Mouse (Mus musculus): Measurements from ENCODE around the gene Zfp683.

Zfp683 gene

DNA sequence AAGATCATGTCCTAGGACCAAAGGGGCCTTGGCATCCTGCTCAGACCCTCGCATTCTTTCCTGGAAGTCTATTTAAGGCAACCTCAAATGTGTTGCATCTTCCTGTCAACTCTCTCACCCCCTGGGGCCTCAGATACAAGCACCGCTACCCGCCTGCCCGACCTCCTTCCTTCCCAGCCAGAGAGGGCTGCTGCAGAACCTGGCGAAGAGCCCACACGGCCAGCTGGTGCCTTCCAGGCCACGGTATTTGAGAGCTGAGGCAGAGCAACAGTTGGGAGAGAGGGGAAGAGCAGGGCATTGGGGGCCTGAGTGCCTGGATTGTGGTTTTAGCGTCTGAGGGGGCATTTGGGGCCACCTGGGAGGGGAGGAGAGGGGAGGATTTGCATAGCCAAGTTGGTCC, 1.1 kb upstream of the Zfp683 start:
- DNase-seq (ENCODE audit: low spot score): peak; percentile 24

DNA sequence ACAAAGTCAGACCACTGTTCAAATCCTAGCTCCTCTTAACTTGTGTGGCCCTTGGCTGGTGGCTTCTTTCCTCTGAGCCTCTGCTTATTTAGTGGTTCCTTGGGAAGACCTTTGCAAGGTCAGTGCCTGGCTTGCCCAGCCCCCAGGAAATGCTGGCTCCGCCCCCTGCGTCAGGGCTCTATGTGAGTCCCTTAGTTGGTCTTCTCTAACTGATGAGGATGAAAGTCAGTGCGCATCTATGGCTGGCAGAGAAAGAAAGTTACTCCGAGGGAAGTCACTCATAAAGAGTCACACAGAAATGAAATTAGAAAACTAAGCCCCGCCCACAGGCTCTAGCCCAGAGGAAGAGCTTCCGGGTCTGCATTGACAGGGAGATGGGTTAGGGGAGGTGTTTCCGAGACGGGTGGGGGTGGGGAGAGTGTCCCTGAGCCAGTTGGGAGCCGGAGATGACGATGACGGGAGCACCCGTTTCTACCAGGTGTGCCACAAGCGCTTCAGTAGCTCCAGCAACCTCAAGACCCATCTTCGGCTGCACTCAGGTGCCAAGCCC, 4.6 kb downstream of the Zfp683 start:
- DNase-seq (ENCODE audit: low spot score): no peak

DNA sequence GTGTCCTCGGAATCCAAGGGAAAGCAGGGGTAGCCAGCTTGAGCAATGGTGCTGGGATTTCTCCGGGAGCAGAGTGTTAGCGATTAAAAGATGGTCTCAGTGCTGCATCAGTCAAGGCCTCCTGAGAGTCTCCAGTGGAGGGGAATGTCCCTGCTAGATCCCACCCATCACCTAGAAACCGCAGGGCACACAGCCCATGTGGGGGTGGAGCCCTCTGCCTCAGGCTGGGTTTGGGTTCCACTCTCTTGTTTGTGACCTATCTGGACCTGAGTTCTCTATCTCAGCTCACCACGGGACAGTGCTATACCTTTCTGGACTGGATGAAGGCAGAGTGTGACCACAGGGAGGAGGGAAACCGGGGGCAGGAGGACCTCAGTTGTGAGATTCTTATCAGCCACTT, 5.3 kb downstream of the Zfp683 start:
- no peak for DNase-seq (ENCODE audit: low spot score)

DNA sequence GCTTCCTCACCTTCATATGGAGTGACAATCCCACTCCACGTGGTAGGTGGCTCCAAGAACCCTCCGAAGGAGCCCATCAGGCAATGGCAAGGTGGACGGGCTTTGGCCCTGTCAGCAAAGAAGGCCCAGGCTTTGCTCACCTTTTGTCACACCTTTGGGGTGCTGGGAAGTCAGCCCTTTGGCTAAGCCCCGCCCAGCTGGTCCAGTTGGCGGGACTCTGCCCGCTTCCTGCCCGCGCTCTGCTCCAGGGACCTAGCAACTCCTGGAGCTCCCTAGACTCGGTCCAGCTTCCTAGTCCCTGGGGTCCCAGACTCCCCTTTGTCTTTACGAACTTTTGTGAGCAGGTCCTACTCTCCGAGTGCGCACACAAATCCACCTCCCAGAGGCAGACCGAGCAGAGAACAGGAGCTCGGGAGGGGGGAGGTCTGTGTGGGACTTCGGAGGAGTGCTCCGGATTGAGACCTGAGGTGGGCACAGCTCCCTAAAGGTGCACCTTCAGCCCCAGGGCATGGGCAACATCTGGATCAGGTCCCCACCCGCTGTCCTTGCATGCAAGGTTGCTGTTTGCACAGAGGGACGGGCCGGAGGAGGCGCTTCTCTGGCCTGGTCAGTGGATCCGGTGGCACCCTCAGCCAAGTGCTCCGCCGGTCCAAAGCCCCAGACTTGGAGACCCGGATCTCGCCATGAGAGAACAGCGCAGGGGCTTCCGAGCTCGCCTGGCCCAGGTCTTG, 6.7 kb downstream of the Zfp683 start, which contains the start of gene Crybg2:
TSS of gene Crybg2 (plus strand) at position 681 of the 731 bp plus-strand sequence.
- no peak for DNase-seq (ENCODE audit: low spot score)

DNA sequence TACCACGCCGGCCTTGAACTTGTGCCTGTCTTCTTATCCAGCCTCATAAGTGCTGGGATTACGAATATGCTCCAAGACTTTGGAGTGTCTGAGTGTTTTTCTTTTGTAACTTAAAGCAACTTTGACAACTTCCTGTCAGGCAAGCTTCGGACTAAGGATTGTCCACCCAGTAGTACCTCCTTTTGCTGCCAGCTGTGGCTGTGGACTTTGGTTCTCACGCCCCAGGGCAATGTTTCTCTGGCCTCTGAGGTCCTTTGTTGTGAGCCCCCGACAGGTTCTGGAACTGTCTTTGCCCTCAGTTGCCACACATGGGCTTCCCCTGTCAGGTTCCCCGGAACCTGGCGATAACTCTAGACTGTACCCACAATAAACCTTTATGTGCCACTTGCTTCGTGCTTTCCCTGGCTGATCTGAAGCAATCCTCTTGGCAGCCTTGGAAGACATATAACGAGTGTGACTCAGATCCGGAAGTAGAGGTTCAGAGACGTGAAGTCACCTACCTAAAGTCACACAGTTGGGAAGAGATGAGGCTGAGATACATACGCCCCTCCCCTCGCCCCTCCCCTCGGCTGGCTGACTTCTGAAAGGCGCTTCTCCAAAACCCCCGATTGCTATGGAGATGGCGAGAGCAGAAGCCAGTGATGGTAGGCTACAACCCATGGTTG, 7.7 kb downstream of the Zfp683 start:
- DNase-seq (ENCODE audit: low spot score): no peak

DNA sequence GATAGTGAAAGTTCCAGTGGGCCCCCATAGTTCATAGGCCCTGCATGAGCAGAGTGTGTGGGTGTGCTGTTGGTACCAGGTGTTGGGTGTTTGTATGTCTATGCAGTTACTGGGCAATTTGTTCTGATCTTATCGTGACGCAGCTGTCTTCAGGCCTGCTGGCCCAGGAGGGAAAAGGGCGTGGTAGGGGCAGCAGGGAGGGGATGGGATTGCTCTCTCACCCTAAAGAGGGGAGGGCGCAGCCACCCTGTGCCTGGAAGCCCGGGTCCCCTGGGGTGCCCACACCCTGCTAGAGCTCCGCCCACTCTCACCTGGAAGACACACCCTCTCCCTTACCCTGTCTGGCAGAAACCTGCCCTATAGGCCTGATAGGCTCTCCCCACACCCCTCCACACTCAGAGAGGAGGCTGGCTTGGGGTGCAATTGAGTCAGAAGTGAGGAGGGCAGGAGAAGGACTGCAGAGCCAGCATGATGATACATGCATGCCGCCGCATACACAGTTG, 8.4 kb downstream of the Zfp683 start:
- no peak for DNase-seq (ENCODE audit: low spot score)

DNA sequence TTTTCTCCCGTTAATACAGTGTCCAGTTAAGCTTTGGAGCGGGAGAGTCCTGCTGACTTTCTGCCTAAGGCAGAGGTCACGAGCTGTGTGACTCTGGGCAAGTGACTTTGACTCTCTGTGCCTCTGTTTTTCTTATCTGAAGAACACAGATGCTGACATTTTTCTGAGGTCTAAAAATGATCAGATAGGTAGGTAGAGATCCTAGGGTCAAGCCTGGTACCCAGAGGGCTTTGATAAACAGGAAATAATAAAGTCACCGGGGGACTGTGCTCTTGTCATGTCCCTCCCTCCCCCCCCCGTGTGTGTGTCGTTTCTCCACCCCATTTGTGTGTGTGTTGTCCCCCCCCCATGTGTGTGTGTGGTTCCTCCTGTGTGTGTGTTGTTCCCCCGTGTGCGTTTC, 8.9 kb downstream of the Zfp683 start:
- no peak for DNase-seq (ENCODE audit: low spot score)

DNA sequence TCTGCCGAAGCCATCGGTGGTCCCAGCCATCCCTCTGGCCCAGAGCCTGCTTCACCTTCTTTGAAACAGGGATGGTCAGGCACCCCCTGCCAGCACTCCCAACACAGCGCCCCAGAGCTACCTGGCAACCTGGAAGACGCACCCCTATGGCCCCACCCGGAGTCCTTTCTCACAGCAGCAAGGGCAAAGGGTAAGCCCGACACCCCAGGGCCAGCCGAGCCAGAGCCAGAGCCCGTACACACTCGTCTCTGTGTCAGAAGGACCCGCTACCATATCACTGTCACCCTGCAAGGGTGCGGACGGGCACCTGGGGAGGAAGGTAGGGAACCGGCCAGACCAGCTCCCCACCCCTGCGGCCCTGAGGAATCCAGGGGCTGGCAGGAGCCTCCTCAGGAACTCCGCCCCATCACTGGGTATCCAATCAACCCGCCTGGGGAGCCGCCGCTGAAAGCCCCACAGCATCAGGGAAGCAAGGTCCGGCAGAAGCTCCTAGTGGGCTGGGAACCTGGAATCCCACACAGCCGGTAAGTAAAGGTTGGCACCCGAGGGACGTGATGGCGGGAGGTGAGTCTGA, 11.9 kb downstream of the Zfp683 start:
- no peak for DNase-seq (ENCODE audit: low spot score)

DNA sequence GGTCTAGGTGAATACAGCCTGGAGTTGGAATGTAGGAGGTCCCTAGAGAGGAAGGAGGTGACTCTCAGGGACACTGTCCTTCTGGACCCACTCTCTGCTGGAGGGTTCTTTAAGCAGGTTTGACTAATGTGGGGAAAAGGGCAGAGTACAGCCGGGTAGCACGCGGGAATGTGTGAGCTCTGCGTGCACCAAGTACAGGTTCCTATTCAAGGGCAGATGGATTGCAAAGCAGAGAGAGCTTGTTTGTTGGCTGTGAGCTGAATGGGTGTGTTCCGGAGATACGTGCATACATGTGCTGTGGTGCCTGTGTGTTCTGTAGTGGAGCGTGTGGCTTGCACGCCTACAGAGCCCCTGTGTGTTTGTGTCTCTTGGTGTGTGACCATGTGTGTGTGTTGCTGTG, 13.7 kb downstream of the Zfp683 start:
- no peak for DNase-seq (ENCODE audit: low spot score)

DNA sequence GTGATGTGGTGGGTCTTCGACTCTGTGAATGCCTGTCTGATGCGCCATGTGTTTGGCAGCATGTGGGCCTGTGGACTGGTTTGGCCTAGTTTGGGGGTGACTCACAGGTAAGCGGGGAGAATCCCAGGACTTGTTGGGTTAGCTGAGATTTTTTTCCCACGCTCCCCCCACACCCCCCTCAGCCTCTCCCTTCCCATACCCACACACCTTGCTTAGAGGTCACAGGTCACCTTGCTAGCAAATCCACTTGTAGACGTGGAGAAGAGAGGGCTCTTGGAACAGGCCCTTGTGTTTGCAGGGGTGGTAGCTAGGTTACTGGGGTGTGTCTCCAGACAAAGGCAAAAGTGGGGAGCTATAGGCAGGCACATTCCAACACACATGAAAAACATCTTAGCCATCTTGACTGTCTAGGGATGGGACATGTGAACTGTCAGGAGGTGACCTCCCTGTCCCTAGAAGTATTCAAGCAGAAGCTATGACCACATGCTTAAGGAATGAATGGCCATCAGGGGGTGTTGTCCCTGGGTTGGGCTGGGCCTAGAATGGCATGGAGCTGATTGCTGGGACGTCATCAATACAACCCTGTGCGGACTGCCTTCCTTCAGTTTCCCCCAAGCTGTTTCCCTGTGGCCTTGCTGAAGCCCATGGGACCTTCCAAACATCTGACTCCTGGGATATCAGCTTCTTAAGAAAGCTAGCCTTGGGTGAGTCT, 14.4 kb downstream of the Zfp683 start:
- no peak for DNase-seq (ENCODE audit: low spot score)

DNA sequence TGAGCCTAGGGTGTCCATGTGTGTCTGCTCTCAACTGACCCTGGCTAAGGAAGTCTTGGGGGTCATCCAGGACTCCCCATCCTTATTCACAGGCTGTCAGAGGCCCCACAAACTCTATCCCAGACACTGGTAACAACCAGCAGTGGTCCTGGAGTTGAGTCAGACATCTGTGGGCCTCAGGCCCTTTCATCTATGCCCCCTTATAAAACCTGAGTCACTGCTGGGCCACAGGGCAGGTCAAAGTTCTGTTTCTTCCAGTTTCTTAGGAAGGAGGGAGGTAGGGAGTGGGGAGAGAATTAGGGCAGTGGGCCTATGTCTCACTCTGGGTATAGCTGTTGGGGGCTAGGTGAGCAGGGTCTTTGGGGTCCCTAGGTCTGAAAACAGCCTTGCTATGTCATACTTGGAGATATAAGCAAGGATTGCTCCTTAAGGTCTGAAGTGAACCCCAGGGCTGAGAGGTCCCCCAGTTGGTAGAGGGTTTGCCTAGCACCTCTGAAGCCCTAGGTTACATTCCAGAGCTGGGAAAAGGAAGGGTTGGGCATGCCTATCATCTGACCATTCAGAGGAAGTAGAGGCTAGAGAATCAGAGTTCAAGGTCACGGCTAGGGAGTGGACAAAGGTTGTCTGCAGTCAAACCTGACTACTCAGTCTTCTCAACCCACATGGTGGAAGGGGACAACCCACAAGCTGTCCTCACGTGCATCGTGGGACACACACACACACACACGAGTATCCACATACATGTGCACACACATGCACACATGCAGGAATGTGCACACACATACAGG, 15.3 kb downstream of the Zfp683 start:
- no peak for DNase-seq (ENCODE audit: low spot score)

DNA sequence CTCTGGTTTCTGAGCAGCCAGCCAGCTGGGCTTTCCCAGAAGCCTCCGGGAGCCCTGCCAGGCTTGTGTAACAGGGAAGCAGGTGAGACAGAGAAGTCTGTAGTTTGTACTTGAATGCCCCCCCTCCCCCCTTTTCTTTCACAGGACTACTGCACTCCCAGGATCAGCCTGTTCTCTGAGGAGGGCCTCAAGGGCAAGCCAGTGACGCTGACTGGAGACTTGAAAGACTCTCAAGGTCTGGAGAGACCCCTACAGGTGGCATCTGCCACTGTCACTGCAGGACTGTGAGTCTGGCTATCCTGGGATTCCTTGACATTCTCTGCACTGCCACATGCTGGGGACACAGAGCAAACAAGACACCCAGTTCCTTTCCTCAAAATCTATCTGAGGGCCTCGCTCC, 25.1 kb downstream of the Zfp683 start:
- peak; percentile 66 for DNase-seq (ENCODE audit: low spot score)

DNA sequence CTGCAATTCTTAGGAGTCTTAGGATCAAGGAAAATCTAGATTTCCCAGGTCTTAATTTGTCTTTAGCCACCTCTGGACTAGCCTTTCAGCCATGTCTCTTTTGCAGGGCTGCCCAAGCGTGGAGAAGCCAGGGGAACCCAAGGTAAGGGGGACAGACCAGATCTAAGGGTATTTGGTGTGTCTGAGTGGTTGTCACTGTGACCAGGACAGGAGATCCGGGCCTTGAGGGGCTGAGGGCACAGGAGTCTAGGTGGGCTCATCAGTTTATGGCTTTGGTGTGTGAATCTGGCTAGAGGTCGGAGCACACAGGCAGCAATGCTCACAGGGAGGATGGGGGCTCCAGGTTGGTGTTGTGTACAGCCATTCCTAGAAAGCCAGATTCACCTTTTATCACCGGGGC, 27.0 kb downstream of the Zfp683 start:
- DNase-seq (ENCODE audit: low spot score): no peak

DNA sequence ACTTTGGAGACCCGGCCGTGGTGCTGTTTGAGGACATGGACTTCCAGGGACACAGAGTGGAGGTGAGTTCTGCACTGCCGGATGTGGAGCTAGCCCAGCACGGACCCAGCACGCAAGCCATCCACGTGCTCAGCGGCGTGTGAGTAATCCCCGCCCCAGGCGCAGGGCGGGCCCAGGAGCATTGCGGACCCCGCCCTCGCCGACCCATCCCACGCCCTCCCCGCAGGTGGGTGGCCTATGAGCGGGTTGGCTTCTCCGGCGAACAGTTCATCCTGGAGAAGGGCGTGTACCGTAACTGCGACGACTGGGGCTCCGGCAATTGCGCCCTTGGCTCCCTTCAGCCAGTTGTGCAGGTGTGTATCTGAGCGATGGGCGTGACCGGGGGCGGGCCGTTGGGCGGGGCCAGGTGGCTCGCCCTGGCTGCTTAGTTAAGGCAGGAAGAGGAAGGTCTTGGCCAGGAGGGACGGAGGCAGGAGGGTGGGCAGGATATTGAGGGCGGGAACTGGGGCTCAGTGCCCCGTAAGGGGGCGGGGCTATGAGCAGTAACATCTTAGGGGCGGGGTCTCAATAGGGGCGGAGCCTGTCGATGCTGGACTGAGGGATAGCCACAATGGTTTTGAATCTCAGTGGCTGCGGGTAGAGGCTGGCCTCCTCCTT, 28.2 kb downstream of the Zfp683 start:
- peak; percentile 62 for DNase-seq (ENCODE audit: low spot score)

DNA sequence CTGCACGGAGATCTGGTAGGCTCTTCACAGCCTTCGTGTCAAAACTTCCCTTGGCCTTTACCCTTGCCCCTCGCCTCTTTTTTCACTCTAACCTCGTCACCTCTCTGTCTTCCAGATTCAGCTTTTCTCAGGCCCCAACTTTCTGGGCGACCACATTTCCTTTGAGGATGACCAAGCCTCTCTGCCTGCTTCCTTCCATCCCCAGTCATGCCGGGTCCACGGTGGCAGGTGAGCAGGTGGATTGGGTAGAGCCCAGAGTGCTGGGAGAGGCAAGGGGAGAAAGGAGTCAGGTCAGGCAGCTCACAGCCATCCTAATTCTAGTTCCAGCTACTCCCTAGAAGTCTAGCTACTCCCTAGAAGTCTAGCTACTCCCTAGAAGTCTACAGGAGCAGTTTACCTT, 28.8 kb downstream of the Zfp683 start:
- no peak for DNase-seq (ENCODE audit: low spot score)

DNA sequence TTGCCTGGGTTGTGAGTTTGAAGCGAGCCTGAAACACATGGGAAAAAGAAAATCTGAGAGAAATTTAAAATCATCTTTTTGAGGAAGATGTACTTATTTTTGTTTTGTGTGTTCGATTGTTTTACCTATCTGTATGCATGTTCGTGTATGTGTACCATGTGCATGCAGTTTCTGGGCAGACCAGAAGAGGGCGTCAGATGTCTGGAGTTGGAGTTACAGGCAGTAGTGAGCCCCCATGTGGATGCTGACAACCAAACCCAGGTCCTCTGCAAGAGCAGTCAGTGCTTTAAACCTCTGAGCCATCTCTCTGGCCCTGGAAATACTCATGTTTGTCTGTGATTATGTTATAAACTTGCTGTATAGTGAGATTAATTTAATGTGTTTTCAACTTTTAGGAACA, 31.4 kb downstream of the Zfp683 start:
- no peak for DNase-seq (ENCODE audit: low spot score)

DNA sequence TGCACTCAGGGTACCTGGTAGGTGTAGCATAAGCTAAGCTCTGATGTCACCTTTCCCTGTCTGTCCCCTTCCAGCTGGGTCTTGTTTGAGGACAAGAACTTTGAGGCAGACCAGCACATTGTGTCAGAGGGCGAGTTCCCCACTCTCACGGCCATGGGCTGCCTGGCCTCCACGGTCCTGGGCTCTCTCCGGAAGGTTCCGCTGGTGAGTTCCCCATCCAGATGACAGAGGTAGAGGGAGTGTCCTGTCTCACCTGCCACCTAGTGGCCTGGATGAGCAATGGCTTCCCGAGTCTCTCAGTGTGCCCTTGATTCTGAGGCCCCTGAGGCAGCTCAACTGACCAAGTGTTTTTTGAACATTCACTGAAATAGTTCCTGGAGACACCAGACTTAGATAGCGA, 33.8 kb downstream of the Zfp683 start:
- no peak for DNase-seq (ENCODE audit: low spot score)

DNA sequence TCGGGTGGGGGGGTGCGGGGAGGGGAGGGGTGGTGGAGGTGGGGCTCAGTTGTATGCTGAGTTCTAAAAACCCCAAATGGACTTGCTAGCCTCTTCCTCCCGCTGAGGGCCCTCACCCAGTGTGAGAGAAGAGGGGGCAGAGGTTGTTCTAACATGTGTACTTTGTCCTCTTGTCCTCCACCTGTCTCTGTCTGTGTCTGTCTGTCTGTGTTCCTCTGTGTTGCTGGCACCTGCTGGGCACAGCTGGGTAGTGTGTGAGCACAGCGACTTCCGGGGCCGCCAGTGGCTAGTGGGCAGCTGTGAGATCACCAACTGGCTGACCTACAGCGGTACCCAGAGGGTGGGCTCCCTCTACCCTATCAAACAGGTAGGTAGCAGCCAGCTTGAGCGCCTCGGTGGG, 35.4 kb downstream of the Zfp683 start:
- no peak for DNase-seq (ENCODE audit: low spot score)

DNA sequence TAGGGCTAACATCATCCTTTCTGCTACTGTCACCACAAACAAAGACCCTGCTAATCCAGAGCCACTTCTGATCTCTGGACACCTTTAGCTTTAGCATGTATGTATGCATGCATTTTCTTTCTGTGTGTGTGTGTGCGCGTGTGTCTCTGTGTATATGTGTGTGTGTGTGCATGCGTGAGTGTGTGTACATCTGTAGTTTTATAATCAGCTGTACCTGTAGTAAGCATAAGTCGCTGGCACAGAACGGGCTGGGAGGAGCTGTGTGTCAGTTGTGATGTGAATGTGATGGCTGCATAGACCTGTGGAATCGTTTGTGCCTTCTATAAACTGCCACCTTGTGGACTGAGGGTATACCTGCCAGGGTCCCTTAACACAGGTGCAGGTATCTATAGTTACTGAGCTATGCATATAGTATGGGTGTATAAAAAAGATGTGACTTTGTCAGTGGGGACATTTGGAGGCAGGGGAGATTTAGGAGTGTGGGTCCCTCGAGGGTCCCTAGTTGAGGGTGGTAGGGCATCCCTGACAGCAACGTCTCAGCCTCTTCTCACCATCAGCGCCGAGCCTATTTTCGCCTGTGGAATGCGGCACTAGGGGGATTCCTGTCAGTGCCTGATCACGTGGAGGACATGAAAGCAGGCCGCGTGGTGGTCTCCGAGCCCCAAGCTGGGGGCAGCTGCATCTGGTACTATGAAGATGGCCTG, 37.0 kb downstream of the Zfp683 start:
- DNase-seq (ENCODE audit: low spot score): no peak

DNA sequence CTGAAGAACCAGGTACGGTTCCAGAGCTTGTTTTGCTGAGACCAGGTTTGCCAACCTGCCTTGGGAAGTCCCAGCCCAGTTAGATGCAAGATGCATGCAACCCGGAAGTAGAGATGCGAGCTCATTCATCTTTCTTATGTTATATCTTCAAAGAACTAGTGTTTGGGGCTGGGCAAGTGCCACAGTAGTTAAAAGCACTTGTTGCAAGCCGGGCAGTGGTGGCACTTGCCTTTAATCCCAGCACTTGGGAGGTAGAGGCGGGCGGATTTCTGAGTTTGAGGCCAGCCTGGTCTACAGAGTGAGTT, 37.5 kb downstream of the Zfp683 start:
- no peak for DNase-seq (ENCODE audit: low spot score)
